Mouse (Mus musculus): Measurements from ENCODE around the gene BB287469.
"Not testable (repeated sequence)": the region's sequence is repeated elsewhere in the genome, so short reads cannot be mapped to it uniquely, and the experiment has no call there.

The BB287469 gene

GRCm38 (mm10) chr12:87816277-87816676 is at the start of gene BB287469:
BB287469 (plus strand) TSS chr12:87816577.
- DNase-seq (ENCODE audit: low spot score), result not testable (repeated sequence)

- DNase-seq (ENCODE audit: low spot score), result not testable (repeated sequence)
These were observed 40.7 kb upstream of the BB287469 start, which contains the start of gene Gm21319 for GRCm38 (mm10) chr12:87775655-87776054. Gm21319 (minus strand) TSS chr12:87775755.

GRCm38 (mm10) chr12:87795212-87795611 is 21.2 kb upstream of the BB287469 start, which contains the start of gene Gm21936:
Gm21936 (plus strand) TSS chr12:87795512.
- DNase-seq (ENCODE audit: low spot score), result not testable (repeated sequence)

GRCm38 (mm10) chr12:87797971-87798370 is 18.4 kb upstream of the BB287469 start:
- not testable (repeated sequence) for DNase-seq (ENCODE audit: low spot score)

GRCm38 (mm10) chr12:87842239-87842638 is 25.9 kb downstream of the BB287469 start, which contains the start of gene Gm2001:
Gm2001 (minus strand) TSS chr12:87842339.
- DNase-seq (ENCODE audit: low spot score), result not testable (repeated sequence)

- not testable (repeated sequence) for DNase-seq (ENCODE audit: low spot score)
These were observed 34.3 kb downstream of the BB287469 start for GRCm38 (mm10) chr12:87850657-87851056.

GRCm38 (mm10) chr12:87856067-87856466 is 39.7 kb downstream of the BB287469 start:
- not testable (repeated sequence) for DNase-seq (ENCODE audit: low spot score)

GRCm38 (mm10) chr12:87861740-87862692 is 45.6 kb downstream of the BB287469 start:
- not testable (repeated sequence) for DNase-seq (ENCODE audit: low spot score)

- not testable (repeated sequence) for DNase-seq (ENCODE audit: low spot score)
These were observed 47.3 kb downstream of the BB287469 start for GRCm38 (mm10) chr12:87863638-87864037.

GRCm38 (mm10) chr12:87864048-87864447 is 47.7 kb downstream of the BB287469 start:
- DNase-seq (ENCODE audit: low spot score), result not testable (repeated sequence)

All from layer of hippocampus, adult 9-10 months (tissue).